Mouse (Mus musculus): ENCODE data around the gene Fam131b. TPM values are rescaled to one million over a fixed set of nuclear protein-coding genes. Genes with fewer than 3 reads are reported as not detected.

The Fam131b gene
- total RNA-seq (2023), result not detected

GRCm38 (mm10) chr6:42324482-42325267 is at the start of gene Fam131b:
TSS of gene Fam131b (minus strand) at chr6:42324643.

GRCm38 (mm10) chr6:42372816-42373547 is 48.5 kb upstream of the Fam131b start, which contains the start of gene Epha1:
TSS of gene Epha1 (minus strand) at chr6:42373268.

GRCm38 (mm10) chr6:42349426-42350020 is 25.1 kb upstream of the Fam131b start, which contains the start of gene Zyx:
TSS of gene Zyx (plus strand) at chr6:42349630.

GRCm38 (mm10) chr6:42286448-42286847 is 38.0 kb downstream of the Fam131b start, which contains the start of gene Clcn1:
TSS of gene Clcn1 (plus strand) at chr6:42286685.

Other genes starting within 250 kb of the Fam131b start
- not detected for gene Tas2r139, start 183.7 kb downstream of the Fam131b start, total RNA-seq (2023)
- not detected for gene Tas2r144, start 109.3 kb downstream of the Fam131b start, total RNA-seq (2023)
- 8.6 TPM for gene Gstk1, start 78.7 kb downstream of the Fam131b start, total RNA-seq (2023)
- gene Tmem139, start 62.7 kb downstream of the Fam131b start, total RNA-seq (2023), result not detected
- 80.2 TPM for gene Casp2, start 59.7 kb downstream of the Fam131b start, total RNA-seq (2023)
- gene Clcn1, start 38.0 kb downstream of the Fam131b start, total RNA-seq (2023), result 0.62 TPM
- gene Zyx, start 25.0 kb upstream of the Fam131b start, total RNA-seq (2023), result 108 TPM
- not detected for gene Epha1, start 48.6 kb upstream of the Fam131b start, total RNA-seq (2023)
- gene Tas2r143, start 75.6 kb upstream of the Fam131b start, total RNA-seq (2023), result not detected
- 0.88 TPM for gene Tas2r135, start 80.8 kb upstream of the Fam131b start, total RNA-seq (2023)
- gene Tas2r126, start 109.9 kb upstream of the Fam131b start, total RNA-seq (2023), result 0.64 TPM
- gene Olfr458, start 140.6 kb upstream of the Fam131b start, total RNA-seq (2023), result not detected
- gene Olfr457, start 151.7 kb upstream of the Fam131b start, total RNA-seq (2023), result not detected
- not detected for gene Olfr456, start 162.6 kb upstream of the Fam131b start, total RNA-seq (2023)
- not detected for gene Olfr455, start 222.9 kb upstream of the Fam131b start, total RNA-seq (2023)